Mouse (Mus musculus): ENCODE measurements around the gene Madcam1. TPM values are rescaled to one million over a fixed set of nuclear protein-coding genes. Genes with fewer than 3 reads are reported as not detected.

The Madcam1 gene
- polyA plus RNA-seq, 1 experiment from 2014 or later = 1.1 TPM

GRCm38 (mm10) chr10:79670071-79670888 lies 5.9 kb downstream of the Madcam1 start:
- peak overlapping the region; percentile 93 for H3K9ac ChIP-seq (ENCODE audit: low read length)
- peak; percentile 2; the same call in 1 of the 2 replicates for ATAC-seq
- DNase-seq (ENCODE audit: low spot score) = no peak
- H3K9me3 ChIP-seq (replicated peaks; ENCODE audit: control insufficient read depth, low read length) = no peaks in the 10 kb centered on the region
- peak overlapping the region; percentile 29; the same call in 1 of the 2 replicates for H3K27ac ChIP-seq (ENCODE audit: low read depth, low read length)
- WGBS = 32% methylated on average over 15 of the region's 15 CpGs
- no peaks in the 10 kb centered on the region for H3K27me3 ChIP-seq (replicated peaks; ENCODE audit: control insufficient read depth, insufficient read depth, low read length)
- H3K36me3 ChIP-seq (ENCODE audit: control insufficient read depth, insufficient read depth, low read length) = peaks cover 2% of the 10 kb centered on the region; the same call in 1 of the 2 replicates
- H3K4me1 ChIP-seq (ENCODE audit: control insufficient read depth, insufficient read depth, low read length) = peaks cover 12% of the 10 kb centered on the region
- H3K4me2 ChIP-seq (ENCODE audit: low read length) = peak overlapping the region; percentile 97
- peak overlapping the region; percentile 93 for H3K4me3 ChIP-seq (ENCODE audit: low read depth, low read length)

GRCm38 (mm10) chr10:79671396-79672087 lies 7.2 kb downstream of the Madcam1 start:
- no peak overlapping the region for H3K9ac ChIP-seq (ENCODE audit: low read length)
- 82% methylated on average over 6 of the region's 6 CpGs for WGBS
- H3K27me3 ChIP-seq (replicated peaks; ENCODE audit: control insufficient read depth, insufficient read depth, low read length) = no peaks in the 10 kb centered on the region
- H3K9me3 ChIP-seq (replicated peaks; ENCODE audit: control insufficient read depth, low read length) = no peaks in the 10 kb centered on the region
- H3K4me1 ChIP-seq (ENCODE audit: control insufficient read depth, insufficient read depth, low read length) = peaks cover 12% of the 10 kb centered on the region
- no peak overlapping the region for H3K4me3 ChIP-seq (ENCODE audit: low read depth, low read length)
- no peak for ATAC-seq
- H3K27ac ChIP-seq (ENCODE audit: low read depth, low read length) = no peak overlapping the region
- no peak overlapping the region for H3K4me2 ChIP-seq (ENCODE audit: low read length)
- DNase-seq (ENCODE audit: low spot score) = no peak
- peaks cover 11% of the 10 kb centered on the region; the same call in 1 of the 2 replicates for H3K36me3 ChIP-seq (ENCODE audit: control insufficient read depth, insufficient read depth, low read length)

- WGBS = 68% methylated on average over 3 of the region's 3 CpGs
- H3K9ac ChIP-seq (ENCODE audit: low read length) = no peak overlapping the region
Measured at GRCm38 (mm10) chr10:79672088-79672455, 7.7 kb downstream of the Madcam1 start.

GRCm38 (mm10) chr10:79673054-79673453 lies 8.7 kb downstream of the Madcam1 start:
- H3K36me3 ChIP-seq (ENCODE audit: control insufficient read depth, insufficient read depth, low read length) = peaks cover 11% of the 10 kb centered on the region; the same call in 1 of the 2 replicates
- no peak overlapping the region for H3K27ac ChIP-seq (ENCODE audit: low read depth, low read length)
- H3K9ac ChIP-seq (ENCODE audit: low read length) = no peak overlapping the region
- DNase-seq (ENCODE audit: low spot score) (no peak), ATAC-seq (no peak)
- no peak overlapping the region for H3K4me2 ChIP-seq (ENCODE audit: low read length)
- H3K27me3 ChIP-seq (replicated peaks; ENCODE audit: control insufficient read depth, insufficient read depth, low read length) = no peaks in the 10 kb centered on the region
- H3K4me1 ChIP-seq (ENCODE audit: control insufficient read depth, insufficient read depth, low read length) = peaks cover 12% of the 10 kb centered on the region
- no peak overlapping the region for H3K4me3 ChIP-seq (ENCODE audit: low read depth, low read length)
- no peaks in the 10 kb centered on the region for H3K9me3 ChIP-seq (replicated peaks; ENCODE audit: control insufficient read depth, low read length)
- 89% methylated on average over 3 of the region's 3 CpGs for WGBS

More at GRCm38 (mm10) chr10:79672088-79672455, 7.7 kb downstream of the Madcam1 start:
- Histone ChIP-seq H3K4me1 (ENCODE audit: control insufficient read depth, insufficient read depth, low read length) (peaks cover 12% of the 10 kb centered on the region), H3K9me3 (replicated peaks; ENCODE audit: control insufficient read depth, low read length) (no peaks in the 10 kb centered on the region), H3K4me2 (ENCODE audit: low read length) (no peak overlapping the region), H3K4me3 (ENCODE audit: low read depth, low read length) (no peak overlapping the region), H3K27ac (ENCODE audit: low read depth, low read length) (no peak overlapping the region), H3K36me3 (ENCODE audit: control insufficient read depth, insufficient read depth, low read length) (peaks cover 11% of the 10 kb centered on the region; the same call in 1 of the 2 replicates), H3K27me3 (replicated peaks; ENCODE audit: control insufficient read depth, insufficient read depth, low read length) (no peaks in the 10 kb centered on the region)
- DNase-seq (ENCODE audit: low spot score) (no peak), ATAC-seq (no peak)

- H3K36me3 ChIP-seq (ENCODE audit: control insufficient read depth, insufficient read depth, low read length) = peaks cover 11% of the 10 kb centered on the region; the same call in 1 of the 2 replicates
- H3K4me1 ChIP-seq (ENCODE audit: control insufficient read depth, insufficient read depth, low read length) = peaks cover 4% of the 10 kb centered on the region
- no peak for DNase-seq (ENCODE audit: low spot score)
- ATAC-seq = no peak
- H3K27ac ChIP-seq (ENCODE audit: low read depth, low read length) = no peak overlapping the region
- H3K9ac ChIP-seq (ENCODE audit: low read length) = no peak overlapping the region
- H3K4me2 ChIP-seq (ENCODE audit: low read length) = no peak overlapping the region
- 59% methylated on average over 44 of the region's 44 CpGs for WGBS
- no peaks in the 10 kb centered on the region for H3K27me3 ChIP-seq (replicated peaks; ENCODE audit: control insufficient read depth, insufficient read depth, low read length)
- no peaks in the 10 kb centered on the region for H3K9me3 ChIP-seq (replicated peaks; ENCODE audit: control insufficient read depth, low read length)
- no peak overlapping the region for H3K4me3 ChIP-seq (ENCODE audit: low read depth, low read length)
Measured at GRCm38 (mm10) chr10:79675346-79676035, 11.1 kb downstream of the Madcam1 start.

- Histone ChIP-seq H3K4me1 (ENCODE audit: control insufficient read depth, insufficient read depth, low read length) (peaks cover 10% of the 10 kb centered on the region), H3K36me3 (ENCODE audit: control insufficient read depth, insufficient read depth, low read length) (peaks cover 21% of the 10 kb centered on the region), H3K9me3 (replicated peaks; ENCODE audit: control insufficient read depth, low read length) (no peaks in the 10 kb centered on the region), H3K27me3 (replicated peaks; ENCODE audit: control insufficient read depth, insufficient read depth, low read length) (no peaks in the 10 kb centered on the region), H3K27ac (ENCODE audit: low read depth, low read length) (peak overlapping the region; percentile 84), H3K4me3 (ENCODE audit: low read depth, low read length) (peak overlapping the region; percentile 77), H3K4me2 (ENCODE audit: low read length) (peak overlapping the region; percentile 47), H3K9ac (ENCODE audit: low read length) (peak overlapping the region; percentile 61)
- peak; percentile 6 for ATAC-seq
- DNase-seq (ENCODE audit: low spot score) = no peak
- 43% methylated on average over 11 of the region's 11 CpGs for WGBS
Measured at GRCm38 (mm10) chr10:79680606-79681495, 16.5 kb downstream of the Madcam1 start.

- 1% methylated on average over 67 of the region's 84 CpGs for WGBS
- H3K27me3 ChIP-seq (replicated peaks; ENCODE audit: control insufficient read depth, insufficient read depth, low read length) = no peaks in the 10 kb centered on the region
- peaks cover 10% of the 10 kb centered on the region for H3K4me1 ChIP-seq (ENCODE audit: control insufficient read depth, insufficient read depth, low read length)
Measured at GRCm38 (mm10) chr10:79681591-79682245, 17.4 kb downstream of the Madcam1 start, which contains the start of gene Cdc34. Gene Cdc34, plus strand, starts transcription at chr10:79682195.

More at GRCm38 (mm10) chr10:79681591-79682245, 17.4 kb downstream of the Madcam1 start, which contains the start of gene Cdc34:
- H3K9me3 ChIP-seq (replicated peaks; ENCODE audit: control insufficient read depth, low read length) = no peaks in the 10 kb centered on the region
- peak within 1 kb of the TSS; percentile 77 for H3K4me3 ChIP-seq (ENCODE audit: low read depth, low read length)
- peaks cover 26% of the 10 kb centered on the region for H3K36me3 ChIP-seq (ENCODE audit: control insufficient read depth, insufficient read depth, low read length)
- peak within 1 kb of the TSS; percentile 84 for H3K27ac ChIP-seq (ENCODE audit: low read depth, low read length)
- peak within 1 kb of the TSS; percentile 82 for H3K9ac ChIP-seq (ENCODE audit: low read length)
- peak within 1 kb of the TSS; percentile 90 for H3K4me2 ChIP-seq (ENCODE audit: low read length)
- DNase-seq (ENCODE audit: low spot score) (peak; percentile 99), ATAC-seq (peak; percentile 96)

Data from forebrain, embryonic 14.5 days (tissue).